Mouse (Mus musculus) liver, postnatal 0 days (tissue): Measurements from ENCODE around the gene Ttll5.

Source experiments
- CTCF ChIP-seq: sonication (generic); IDR thresholded peaks from 2 replicates; pipeline ENCODE4 v1.5.1; 2016; ENCODE audit warnings: antibody characterized with exemption, low read depth
- EP300 ChIP-seq: IDR thresholded peaks from 2 replicates; pipeline ENCODE4 v1.6.1; 2016; ENCODE audit warnings: antibody characterized with exemption, low read depth, mild to moderate bottlenecking

DNA sequence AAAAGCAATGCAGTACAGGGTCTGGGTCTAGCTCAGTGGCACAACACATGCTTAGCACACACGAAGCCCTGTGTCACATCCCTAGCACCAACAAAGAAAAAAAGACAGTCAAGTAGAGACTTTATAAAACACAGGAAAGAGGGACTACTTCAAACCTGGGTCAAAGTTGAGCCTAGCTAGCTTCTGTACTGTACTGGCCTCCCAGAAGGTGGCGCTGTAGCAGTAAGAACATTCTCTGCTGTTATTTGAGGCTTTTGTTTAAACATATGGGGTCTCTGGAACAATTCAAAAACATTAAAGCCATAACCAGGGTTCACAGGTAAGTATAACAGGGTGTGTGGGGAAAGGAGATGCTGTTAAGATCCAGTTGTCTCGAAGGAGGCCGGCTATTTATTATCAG is 200.0 kb downstream of the Ttll5 start:
- peak; percentile 69 for TF ChIP-seq CTCF
- no peak for TF ChIP-seq EP300
